Mouse (Mus musculus) megakaryocyte, embryonic 14.5 days (primary cell): ENCODE data around the gene Nedd8. TPM values are rescaled to one million over a fixed set of nuclear protein-coding genes. Genes with fewer than 3 reads are reported as not detected.

Source experiments
- H3K27me3 ChIP-seq: replicated peaks from 2 replicates; pipeline ENCODE3; 2012; ENCODE audit warnings: inconsistent platforms
- H3K36me3 ChIP-seq: replicated peaks from 2 replicates; pipeline ENCODE3; 2012; ENCODE audit warnings: low read length, inconsistent platforms, mixed read lengths
- H3K4me1 ChIP-seq: 2 replicates; pipeline ENCODE4 v1.6.1; 2012; ENCODE audit warnings: inconsistent platforms
- H3K4me3 ChIP-seq: replicated peaks from 2 replicates; pipeline ENCODE3; 2012; ENCODE audit warnings: moderate library complexity, mild to moderate bottlenecking, inconsistent platforms
- H3K9me3 ChIP-seq: 2 replicates; pipeline ENCODE4 v1.6.1; 2012; ENCODE audit warnings: inconsistent platforms
- FLI1 ChIP-seq: IDR thresholded peaks from 2 replicates; pipeline ENCODE4 v1.6.1; 2012; ENCODE audit warnings: low read length, inconsistent platforms, mixed read lengths
- GATA1 ChIP-seq: IDR thresholded peaks from 3 replicates; pipeline ENCODE4 v1.6.1; 2012; ENCODE audit warnings: mixed read lengths, low read length, inconsistent platforms, borderline replicate concordance
- polyA plus RNA-seq: library from polyadenylated mRNA; stranded (reverse); fragments of >175 nt; gene quantifications from 2 replicates; pipeline ENCODE4 v1.2.3, GENCODE M21; 2012; ENCODE audit warnings: low replicate concordance; ENCODE audit not compliant: insufficient read depth

Gene Nedd8
- polyA plus RNA-seq, 1 experiment = 102 TPM

GRCm38 (mm10) chr14:55709509-55709908 lies 37.6 kb upstream of the Nedd8 start:
- H3K4me1 ChIP-seq = peaks cover 53% of the 10 kb centered on the region
- H3K4me3 ChIP-seq = no peak overlapping the region
- H3K27me3 ChIP-seq = peaks cover 7% of the 10 kb centered on the region
- no peaks in the 10 kb centered on the region for H3K9me3 ChIP-seq
- no peak for TF ChIP-seq GATA1
- TF ChIP-seq FLI1 = no peak
- peaks cover 11% of the 10 kb centered on the region for H3K36me3 ChIP-seq

GRCm38 (mm10) chr14:55707397-55707796 lies 35.5 kb upstream of the Nedd8 start:
- peaks cover 33% of the 10 kb centered on the region for H3K4me1 ChIP-seq
- H3K9me3 ChIP-seq = no peaks in the 10 kb centered on the region
- peaks cover 10% of the 10 kb centered on the region for H3K27me3 ChIP-seq
- H3K4me3 ChIP-seq = no peak overlapping the region
- TF ChIP-seq FLI1 (no peak), GATA1 (no peak)
- peaks cover 22% of the 10 kb centered on the region for H3K36me3 ChIP-seq

GRCm38 (mm10) chr14:55706051-55706600 lies 34.2 kb upstream of the Nedd8 start:
- Histone ChIP-seq H3K9me3 (no peaks in the 10 kb centered on the region), H3K36me3 (peaks cover 22% of the 10 kb centered on the region), H3K4me1 (peaks cover 26% of the 10 kb centered on the region), H3K4me3 (no peak overlapping the region), H3K27me3 (peaks cover 8% of the 10 kb centered on the region)
- TF ChIP-seq GATA1 (no peak), FLI1 (no peak)

GRCm38 (mm10) chr14:55702761-55703160 lies 30.8 kb upstream of the Nedd8 start:
- Histone ChIP-seq H3K4me1 (peaks cover 31% of the 10 kb centered on the region), H3K27me3 (peaks cover 12% of the 10 kb centered on the region), H3K4me3 (no peak overlapping the region), H3K9me3 (no peaks in the 10 kb centered on the region), H3K36me3 (peaks cover 13% of the 10 kb centered on the region)
- TF ChIP-seq FLI1 (no peak), GATA1 (no peak)

- Histone ChIP-seq H3K27me3 (peaks cover 12% of the 10 kb centered on the region), H3K4me1 (peaks cover 36% of the 10 kb centered on the region), H3K36me3 (peaks cover 13% of the 10 kb centered on the region), H3K4me3 (no peak overlapping the region), H3K9me3 (no peaks in the 10 kb centered on the region)
- TF ChIP-seq FLI1 = no peak
- TF ChIP-seq GATA1 = no peak
Measured at GRCm38 (mm10) chr14:55701131-55701530, 29.2 kb upstream of the Nedd8 start.

GRCm38 (mm10) chr14:55697226-55697625 lies 25.3 kb upstream of the Nedd8 start:
- Histone ChIP-seq H3K9me3 (peaks cover 23% of the 10 kb centered on the region), H3K27me3 (peaks cover 12% of the 10 kb centered on the region), H3K36me3 (no peaks in the 10 kb centered on the region), H3K4me1 (peaks cover 21% of the 10 kb centered on the region), H3K4me3 (peak overlapping the region; percentile 78)
- TF ChIP-seq GATA1 (no peak), FLI1 (no peak)

GRCm38 (mm10) chr14:55689433-55689832 lies 17.5 kb upstream of the Nedd8 start:
- no peak for TF ChIP-seq FLI1
- no peak for TF ChIP-seq GATA1
- no peaks in the 10 kb centered on the region for H3K36me3 ChIP-seq
- peaks cover 24% of the 10 kb centered on the region for H3K9me3 ChIP-seq
- no peak overlapping the region for H3K4me3 ChIP-seq
- H3K27me3 ChIP-seq = peaks cover 4% of the 10 kb centered on the region
- peaks cover 6% of the 10 kb centered on the region; the same call in 1 of the 2 replicates for H3K4me1 ChIP-seq

- peaks cover 30% of the 10 kb centered on the region for H3K4me1 ChIP-seq
Measured at GRCm38 (mm10) chr14:55682118-55682493, 10.2 kb upstream of the Nedd8 start.

GRCm38 (mm10) chr14:55681160-55682117 lies 9.5 kb upstream of the Nedd8 start, which contains the start of gene Tinf2:
Tinf2 (minus strand) TSS chr14:55681820.
- Histone ChIP-seq H3K4me3 (peak within 1 kb of the TSS; percentile 95), H3K4me1 (peaks cover 30% of the 10 kb centered on the region), H3K36me3 (peaks cover 43% of the 10 kb centered on the region), H3K27me3 (no peaks in the 10 kb centered on the region), H3K9me3 (no peaks in the 10 kb centered on the region)
- TF ChIP-seq FLI1 (peak; percentile 62), GATA1 (no peak)

More at GRCm38 (mm10) chr14:55682118-55682493, 10.2 kb upstream of the Nedd8 start:
- Histone ChIP-seq H3K36me3 (peaks cover 36% of the 10 kb centered on the region), H3K27me3 (no peaks in the 10 kb centered on the region), H3K4me3 (peak overlapping the region; percentile 95), H3K9me3 (no peaks in the 10 kb centered on the region)
- TF ChIP-seq GATA1 (no peak), FLI1 (no peak)

- H3K9me3 ChIP-seq = no peaks in the 10 kb centered on the region
- peaks cover 66% of the 10 kb centered on the region for H3K36me3 ChIP-seq
- peaks cover 34% of the 10 kb centered on the region for H3K4me1 ChIP-seq
- TF ChIP-seq FLI1 (no peak), GATA1 (no peak)
- H3K27me3 ChIP-seq = no peaks in the 10 kb centered on the region
- no peak overlapping the region for H3K4me3 ChIP-seq
Measured at GRCm38 (mm10) chr14:55677615-55678014, 5.7 kb upstream of the Nedd8 start.
